Comparison of ENCODE assay signal across 7 mouse cellular contexts in the genomic region with DNA sequence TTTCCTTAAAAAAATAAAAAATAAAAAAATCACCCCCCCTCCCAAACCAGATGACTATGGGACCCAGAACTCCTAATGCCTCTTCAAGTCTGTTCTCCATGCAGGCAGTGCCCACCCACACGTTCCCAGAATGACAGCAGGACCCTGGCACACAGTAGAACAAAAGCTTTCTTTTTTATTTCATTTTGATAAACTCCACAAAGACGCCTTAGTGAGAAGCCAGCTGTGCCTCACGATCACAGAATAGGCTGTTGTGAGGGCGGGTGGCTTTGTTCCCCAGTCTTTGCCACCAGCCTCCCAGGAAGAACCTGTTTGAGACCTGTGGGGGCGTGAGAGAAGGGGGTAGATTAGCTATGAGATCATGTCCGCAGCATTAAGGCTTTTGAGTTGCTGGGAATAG. TPM values are rescaled to one million over a fixed set of nuclear protein-coding genes. Genes with fewer than 3 reads are reported as not detected.
DNase-seq lines count a peak whose midpoint lies in the region; ATAC-seq and TF ChIP-seq lines count a peak whose summit lies in the region.

No protein-coding gene starts in this region.

- no peaks in the 10 kb centered on the region for H3K9me3 ChIP-seq in intestine, embryonic 14.5 days (ENCODE audit: control insufficient read depth, low read length)
- H3K9me3 ChIP-seq in stomach, embryonic 14.5 days (ENCODE audit: control insufficient read depth, low read depth, low read length): no peaks in the 10 kb centered on the region

- peak overlapping the region; percentile 76 for H3K4me2 ChIP-seq in intestine, embryonic 14.5 days (ENCODE audit: low read length)
- peak overlapping the region; percentile 16 for H3K4me2 ChIP-seq in stomach, embryonic 14.5 days (replicated peaks; ENCODE audit: low read depth, low read length)

- H3K4me1 ChIP-seq in embryonic fibroblast, embryonic 13.5 days (ENCODE audit: control insufficient read depth, insufficient read depth, low read length): peaks cover 15% of the 10 kb centered on the region
- peaks cover 24% of the 10 kb centered on the region for H3K4me1 ChIP-seq in intestine, embryonic 14.5 days (replicated peaks; ENCODE audit: control insufficient read depth, insufficient read depth, low read length)
- H3K4me1 ChIP-seq in stomach, embryonic 14.5 days (ENCODE audit: control insufficient read depth, insufficient read depth, low read length): peaks cover 23% of the 10 kb centered on the region

- H3K36me3 ChIP-seq in intestine, embryonic 14.5 days (ENCODE audit: control insufficient read depth, insufficient read depth, low read length): peaks cover 52% of the 10 kb centered on the region
- peaks cover 31% of the 10 kb centered on the region; the same call in 1 of the 2 replicates for H3K36me3 ChIP-seq in stomach, embryonic 14.5 days (ENCODE audit: control insufficient read depth, insufficient read depth, low read length)

- no peak for TF ChIP-seq CTCF in embryonic fibroblast, embryonic 13.5 days (IDR thresholded peaks at IDR 0.05; ENCODE audit: borderline replicate concordance, insufficient read depth, low read length)

- WGBS in intestine, embryonic 14.5 days: 69% methylated on average over 6 of the region's 6 CpGs
- 67% methylated on average over 6 of the region's 6 CpGs for WGBS in stomach, embryonic 14.5 days

- H3K4me3 ChIP-seq in embryonic fibroblast, embryonic 13.5 days (ENCODE audit: insufficient read depth, low read length): peak overlapping the region; percentile 98
- H3K4me3 ChIP-seq in intestine, embryonic 14.5 days (ENCODE audit: low read depth, low read length): no peak overlapping the region; the same call in 1 of the 2 replicates
- H3K4me3 ChIP-seq in stomach, embryonic 14.5 days (ENCODE audit: low read depth, low read length): no peak overlapping the region; the same call in 1 of the 2 replicates

- H3K27ac ChIP-seq in embryonic fibroblast, embryonic 13.5 days (ENCODE audit: insufficient read depth, low read length): no peak overlapping the region
- H3K27ac ChIP-seq in intestine, embryonic 14.5 days (ENCODE audit: low read depth): no peak overlapping the region
- no peak overlapping the region for H3K27ac ChIP-seq in stomach, embryonic 14.5 days (ENCODE audit: low read length)

- H3K27me3 ChIP-seq in intestine, embryonic 14.5 days (replicated peaks; ENCODE audit: control insufficient read depth, insufficient read depth, low read length): no peaks in the 10 kb centered on the region
- no peaks in the 10 kb centered on the region for H3K27me3 ChIP-seq in stomach, embryonic 14.5 days (ENCODE audit: control insufficient read depth, insufficient read depth, low read length)

- no peak for ATAC-seq in intestine, embryonic 14.5 days (replicated peaks; ENCODE audit: low FRiP score, low TSS enrichment, low read depth)
- ATAC-seq in stomach, embryonic 14.5 days (ENCODE audit: insufficient number of reproducible peaks, insufficient read depth, low FRiP score, low read depth): no peak

- H3K9ac ChIP-seq in intestine, embryonic 14.5 days (ENCODE audit: low read length): no peak overlapping the region
- H3K9ac ChIP-seq in stomach, embryonic 14.5 days (replicated peaks; ENCODE audit: low read depth, low read length): no peak overlapping the region

- no peak for TF ChIP-seq POLR2A in embryonic fibroblast, embryonic 13.5 days (IDR thresholded peaks at IDR 0.05; ENCODE audit: low read depth, low read length)

- peak; percentile 34 to 51 for DNase-seq in left cerebral cortex, adult 8-10 months (ENCODE audit: low spot score in 2 of 2)
- DNase-seq in left cerebral cortex, adult 18-20 months (ENCODE audit: low spot score in 2 of 2): no peak
- DNase-seq in intestine, embryonic 14.5 days (ENCODE audit: low spot score): no peak
- no peak for DNase-seq in adrenal gland, postnatal 25 days
- no peak for DNase-seq in T-cell, adult 2 months (ENCODE audit: low spot score)

RNA-seq across cellular contexts. Expression of a gene that starts 2.4 kb away (rescaled TPM):
- total RNA-seq in left cerebral cortex, adult 8-10 months (2022): 100 to 1,000 TPM; 699 to 783 (median 759) TPM
- 100 to 1,000 TPM; 748 to 757 TPM for total RNA-seq in left cerebral cortex, adult 18-20 months (2021)
- polyA plus RNA-seq in embryonic fibroblast, embryonic 13.5 days (2011; ENCODE audit: insufficient read length, low read depth, missing spikeins): 543 and 620 TPM in 2 replicates
- polyA plus RNA-seq in intestine, embryonic 14.5 days (2014; fragmentation: Nextera tagmentation; extraction: Ambion mirVana): 710 and 737 TPM in 2 replicates
- polyA plus RNA-seq in stomach, embryonic 14.5 days (2014; fragmentation: Nextera tagmentation; extraction: Ambion mirVana): 706 and 714 TPM in 2 replicates
- total RNA-seq in adrenal gland, postnatal 25 days (2021): 233 and 267 TPM in 2 replicates

RNA-seq across cellular contexts. Expression of a gene that starts 27.7 kb away (rescaled TPM):
- total RNA-seq in left cerebral cortex, adult 8-10 months (2022): 1 to 10 TPM; 1.3 to 3.2 (median 2.4) TPM
- total RNA-seq in left cerebral cortex, adult 18-20 months (2021): 1 to 10 TPM; 1.1 to 1.7 TPM
- polyA plus RNA-seq in embryonic fibroblast, embryonic 13.5 days (2011; ENCODE audit: insufficient read length, low read depth, missing spikeins): 0.86 and 0.94 TPM in 2 replicates
- 9.5 and 10.3 TPM in 2 replicates for polyA plus RNA-seq in intestine, embryonic 14.5 days (2014; fragmentation: Nextera tagmentation; extraction: Ambion mirVana)
- polyA plus RNA-seq in stomach, embryonic 14.5 days (2014; fragmentation: Nextera tagmentation; extraction: Ambion mirVana): 13.3 and 14.1 TPM in 2 replicates
- 1.1 and 1.3 TPM in 2 replicates for total RNA-seq in adrenal gland, postnatal 25 days (2021)

RNA-seq across cellular contexts. Expression of a gene that starts 50.7 kb away (rescaled TPM):
- 100 to 1,000 TPM; 145 to 167 (median 156) TPM for total RNA-seq in left cerebral cortex, adult 8-10 months (2022)
- 100 to 1,000 TPM; 150 to 156 TPM for total RNA-seq in left cerebral cortex, adult 18-20 months (2021)
- polyA plus RNA-seq in embryonic fibroblast, embryonic 13.5 days (2011; ENCODE audit: insufficient read length, low read depth, missing spikeins): 113 TPM in 2 replicates
- polyA plus RNA-seq in intestine, embryonic 14.5 days (2014; fragmentation: Nextera tagmentation; extraction: Ambion mirVana): 203 and 225 TPM in 2 replicates
- 203 and 215 TPM in 2 replicates for polyA plus RNA-seq in stomach, embryonic 14.5 days (2014; fragmentation: Nextera tagmentation; extraction: Ambion mirVana)
- total RNA-seq in adrenal gland, postnatal 25 days (2021): 146 and 159 TPM in 2 replicates

Comparison
In these comparisons a context has a peak if more than half of its experiments do, and no peak if none do; other contexts are left out.
1. DNase-seq: peak in left cerebral cortex, adult 8-10 months (2 of 2); none in left cerebral cortex, adult 18-20 months (0 of 2), intestine, embryonic 14.5 days (single experiment), adrenal gland, postnatal 25 days (single experiment) and T-cell, adult 2 months (single experiment).